Mouse (Mus musculus) adrenal gland, postnatal 4 days (tissue): Measurements from ENCODE around the gene Itgad. TPM values are rescaled to one million over a fixed set of nuclear protein-coding genes. Genes with fewer than 3 reads are reported as not detected.
"Not testable (repeated sequence)": the region's sequence is repeated elsewhere in the genome, so short reads cannot be mapped to it uniquely, and the experiment has no call there.

Experiments
- DNase-seq, 2 experiments: peaks; one replicate each; pipeline ENCODE4 v3.0.0; 2021 to 2022; ENCODE audit warnings: low spot score in 2 of 2, mixed read lengths in 2 of 2
- long read RNA-seq, 2 experiments: library from polyadenylated mRNA; stranded (forward); transcript quantifications; one replicate each; pipeline ENCODE4 v2.0.0; 2021
- total RNA-seq, 2 experiments: library from RNA; stranded (reverse); gene quantifications; 2 replicates each; pipeline ENCODE4 v1.2.3; 2021

Gene Itgad
- total RNA-seq = under 1 TPM; 0.20 to 0.23 TPM
- long read RNA-seq, experiment 1, partial matches to known transcripts = 0 of 2 reads
- long read RNA-seq, experiment 1, other reads (novel, unspliced or antisense) = 1 of 2 reads
- long read RNA-seq, experiment 2, partial matches to known transcripts = 0 of 1 reads
- long read RNA-seq, experiment 2, other reads (novel, unspliced or antisense) = 1 of 1 reads

- DNase-seq = no peak
Observed at GRCm38 (mm10) chr7:128154076-128154475, at the start of gene Itgad. Gene Itgad, plus strand, starts transcription at chr7:128154376.

- DNase-seq = no peak
Observed at GRCm38 (mm10) chr7:128105246-128105645, 48.9 kb upstream of the Itgad start.

- DNase-seq = no peak
Observed at GRCm38 (mm10) chr7:128107462-128107861, 46.7 kb upstream of the Itgad start.

- DNase-seq = no peak
Observed at GRCm38 (mm10) chr7:128110314-128110713, 43.9 kb upstream of the Itgad start.

GRCm38 (mm10) chr7:128112131-128112530, 42.0 kb upstream of the Itgad start:
- no peak for DNase-seq

- DNase-seq = no peak
Observed at GRCm38 (mm10) chr7:128114371-128115105, 39.6 kb upstream of the Itgad start.

GRCm38 (mm10) chr7:128115211-128115958, 38.8 kb upstream of the Itgad start:
- no peak for DNase-seq

GRCm38 (mm10) chr7:128116396-128116795, 37.8 kb upstream of the Itgad start:
- no peak for DNase-seq

GRCm38 (mm10) chr7:128119726-128120490, 34.3 kb upstream of the Itgad start:
- no peak for DNase-seq

GRCm38 (mm10) chr7:128128741-128129720, 25.1 kb upstream of the Itgad start, which contains the start of gene Itgax:
Gene Itgax, plus strand, starts transcription at chr7:128129547.
- no peak for DNase-seq

- DNase-seq = no peak
Observed at GRCm38 (mm10) chr7:128132148-128132547, 22.0 kb upstream of the Itgad start.

- no peak for DNase-seq
Observed at GRCm38 (mm10) chr7:128133596-128133995, 20.6 kb upstream of the Itgad start.

GRCm38 (mm10) chr7:128136927-128137326, 17.2 kb upstream of the Itgad start:
- DNase-seq = no peak

GRCm38 (mm10) chr7:128139611-128140010, 14.6 kb upstream of the Itgad start:
- no peak for DNase-seq

GRCm38 (mm10) chr7:128150970-128151369, 3.2 kb upstream of the Itgad start:
- no peak for DNase-seq

- DNase-seq = no peak
Observed at GRCm38 (mm10) chr7:128154924-128155323, 748 bp downstream of the Itgad start.

GRCm38 (mm10) chr7:128158688-128159354, 4.6 kb downstream of the Itgad start:
- not testable (repeated sequence) for DNase-seq

- DNase-seq = no peak
Observed at GRCm38 (mm10) chr7:128164001-128164400, 9.8 kb downstream of the Itgad start.

- no peak for DNase-seq
Observed at GRCm38 (mm10) chr7:128166391-128166790, 12.2 kb downstream of the Itgad start.
